Mouse (Mus musculus) stomach, embryonic 16.5 days (tissue): ENCODE results near the gene Cdnf. TPM values are rescaled to one million over a fixed set of nuclear protein-coding genes. Genes with fewer than 3 reads are reported as not detected.

ENCODE experiments used
- ATAC-seq: fragments of 200-750 bp; cut with Nextera tagmentation; 2 replicates; pipeline ENCODE4 v1.8.0; 2017; ENCODE audit warnings: moderate number of reproducible peaks, moderate TSS enrichment; ENCODE audit not compliant: insufficient read depth, low FRiP score
- H3K27ac ChIP-seq: fragments of 300-500 bp; sonication (generic); 2 replicates; pipeline ENCODE4 v1.5.1; 2014; ENCODE audit warnings: low read length
- H3K27me3 ChIP-seq: fragments of 300-500 bp; sonication (generic); 2 replicates; pipeline ENCODE4 v1.6.1; 2014; ENCODE audit warnings: low read length, control low read depth, mixed read lengths; ENCODE audit not compliant: control insufficient read depth, insufficient read depth
- H3K36me3 ChIP-seq: fragments of 300-500 bp; sonication (generic); 2 replicates; pipeline ENCODE4 v1.6.1; 2014; ENCODE audit warnings: low read length; ENCODE audit not compliant: control insufficient read depth, insufficient read depth
- H3K4me1 ChIP-seq: fragments of 300-500 bp; sonication (generic); 2 replicates; pipeline ENCODE4 v1.6.1; 2014; ENCODE audit warnings: low read length, control low read depth, mixed read lengths; ENCODE audit not compliant: control insufficient read depth, insufficient read depth
- H3K4me2 ChIP-seq: fragments of 300-500 bp; sonication (generic); 2 replicates; pipeline ENCODE4 v1.6.1; 2014; ENCODE audit warnings: low read depth, low read length, mixed read lengths
- H3K4me3 ChIP-seq: fragments of 300-500 bp; sonication (generic); replicated peaks from 2 replicates; pipeline ENCODE4 v1.5.1; 2014; ENCODE audit warnings: mild to moderate bottlenecking, low read length
- H3K9ac ChIP-seq: fragments of 300-500 bp; sonication (generic); 2 replicates; pipeline ENCODE4 v1.6.1; 2014; ENCODE audit warnings: low read length
- H3K9me3 ChIP-seq: fragments of 300-500 bp; sonication (generic); replicated peaks from 2 replicates; pipeline ENCODE4 v1.6.1; 2016; ENCODE audit warnings: low read length, control low read depth; ENCODE audit not compliant: control insufficient read depth
- WGBS: fragments of 180-500 bp; shearing (Covaris S2); extraction: QIAGEN DNeasy Blood & Tissue Kit; methylation state at CpG from one replicate; pipeline ENCODE4 v1.1.7; 2014; 5-methylcytosine and 5-hydroxymethylcytosine counted together
- polyA plus RNA-seq: library from polyadenylated mRNA; unstranded; fragments of >200 nt; fragmentation: Nextera tagmentation; extraction: Ambion mirVana; gene quantifications from 2 replicates; pipeline ENCODE4 v1.2.1, GENCODE M21; 2015

Cdnf gene
- polyA plus RNA-seq = 0.15 and 0.20 TPM in 2 replicates

- peak; percentile 100 for ATAC-seq
- H3K4me3 ChIP-seq = peak within 1 kb of the TSS; percentile 75
- WGBS = under 1% methylated on average over 60 of the region's 60 CpGs
- peak within 1 kb of the TSS; percentile 83 for H3K4me2 ChIP-seq
- peaks cover 10% of the 10 kb centered on the region for H3K4me1 ChIP-seq
- H3K27ac ChIP-seq = peak within 1 kb of the TSS; percentile 79
- no peaks in the 10 kb centered on the region for H3K9me3 ChIP-seq
- H3K9ac ChIP-seq = peak within 1 kb of the TSS; percentile 88
- peaks cover 6% of the 10 kb centered on the region; the same call in 1 of the 2 replicates for H3K36me3 ChIP-seq
- no peaks in the 10 kb centered on the region for H3K27me3 ChIP-seq
Observed at GRCm38 (mm10) chr2:3512552-3513454, at the start of gene Cdnf, which contains the start of the genes Gm45902 and Hspa14. TSS of gene Cdnf (plus strand) at chr2:3513030. TSS of gene Gm45902 (minus strand) at chr2:3512790. TSS of gene Hspa14 (minus strand) at chr2:3512814.

GRCm38 (mm10) chr2:3473891-3474290, 38.9 kb upstream of the Cdnf start:
- H3K4me2 ChIP-seq = peak overlapping the region; percentile 88
- H3K9ac ChIP-seq = peak overlapping the region; percentile 89
- H3K9me3 ChIP-seq = no peaks in the 10 kb centered on the region
- peaks cover 12% of the 10 kb centered on the region for H3K4me1 ChIP-seq
- peak overlapping the region; percentile 92 for H3K27ac ChIP-seq
- ATAC-seq = no peak
- peak overlapping the region; percentile 98 for H3K4me3 ChIP-seq
- no peaks in the 10 kb centered on the region for H3K27me3 ChIP-seq
- WGBS = under 1% methylated on average over 12 of the region's 12 CpGs
- no peaks in the 10 kb centered on the region for H3K36me3 ChIP-seq

- Histone ChIP-seq H3K4me2 (peak overlapping the region; percentile 88), H3K4me3 (peak overlapping the region; percentile 98), H3K4me1 (peaks cover 12% of the 10 kb centered on the region), H3K9ac (peak overlapping the region; percentile 89), H3K9me3 (no peaks in the 10 kb centered on the region), H3K36me3 (no peaks in the 10 kb centered on the region), H3K27ac (peak overlapping the region; percentile 92), H3K27me3 (no peaks in the 10 kb centered on the region)
- peak; percentile 52 for ATAC-seq
- WGBS = under 1% methylated on average over 46 of the region's 46 CpGs
Observed at GRCm38 (mm10) chr2:3474361-3474805, 38.4 kb upstream of the Cdnf start.

- Histone ChIP-seq H3K27me3 (no peaks in the 10 kb centered on the region), H3K4me2 (peak within 1 kb of the TSS; percentile 88), H3K9ac (peak within 1 kb of the TSS; percentile 89), H3K4me1 (peaks cover 12% of the 10 kb centered on the region), H3K4me3 (peak within 1 kb of the TSS; percentile 98), H3K9me3 (no peaks in the 10 kb centered on the region), H3K27ac (peak within 1 kb of the TSS; percentile 92), H3K36me3 (no peaks in the 10 kb centered on the region)
- ATAC-seq = peak; percentile 99
- WGBS = under 1% methylated on average over 42 of the region's 42 CpGs
Observed at GRCm38 (mm10) chr2:3474861-3475283, 38.0 kb upstream of the Cdnf start, which contains the start of gene Suv39h2. TSS of gene Suv39h2 (minus strand) at chr2:3475031.

GRCm38 (mm10) chr2:3475746-3476251, 37.0 kb upstream of the Cdnf start:
- 57% methylated on average over 3 of the region's 3 CpGs for WGBS
- Histone ChIP-seq H3K27me3 (no peaks in the 10 kb centered on the region), H3K4me2 (peak overlapping the region; percentile 77), H3K9me3 (no peaks in the 10 kb centered on the region), H3K27ac (no peak overlapping the region), H3K36me3 (no peaks in the 10 kb centered on the region), H3K4me1 (peaks cover 12% of the 10 kb centered on the region), H3K4me3 (peak overlapping the region; percentile 98; the same call in 1 of the 2 replicates), H3K9ac (no peak overlapping the region; the same call in 1 of the 2 replicates)
- ATAC-seq = no peak

- Histone ChIP-seq H3K9ac (no peak overlapping the region), H3K4me3 (no peak overlapping the region), H3K36me3 (no peaks in the 10 kb centered on the region), H3K9me3 (no peaks in the 10 kb centered on the region), H3K4me2 (no peak overlapping the region), H3K4me1 (peaks cover 3% of the 10 kb centered on the region; the same call in 1 of the 2 replicates), H3K27me3 (no peaks in the 10 kb centered on the region), H3K27ac (no peak overlapping the region)
- WGBS = 76% methylated on average over 3 of the region's 3 CpGs
- ATAC-seq = no peak
Observed at GRCm38 (mm10) chr2:3480239-3480638, 32.6 kb upstream of the Cdnf start.

GRCm38 (mm10) chr2:3489816-3490215, 23.0 kb upstream of the Cdnf start:
- ATAC-seq = no peak

GRCm38 (mm10) chr2:3493833-3494409, 18.9 kb upstream of the Cdnf start:
- ATAC-seq = no peak
- Histone ChIP-seq H3K9ac (no peak overlapping the region), H3K36me3 (peaks cover 33% of the 10 kb centered on the region), H3K4me2 (no peak overlapping the region), H3K27me3 (no peaks in the 10 kb centered on the region), H3K9me3 (no peaks in the 10 kb centered on the region), H3K4me1 (no peaks in the 10 kb centered on the region), H3K27ac (no peak overlapping the region), H3K4me3 (no peak overlapping the region)
- 82% methylated on average over 3 of the region's 3 CpGs for WGBS

More at GRCm38 (mm10) chr2:3489816-3490215, 23.0 kb upstream of the Cdnf start:
- Histone ChIP-seq H3K9ac (no peak overlapping the region), H3K9me3 (no peaks in the 10 kb centered on the region), H3K4me2 (no peak overlapping the region), H3K27me3 (no peaks in the 10 kb centered on the region), H3K27ac (no peak overlapping the region), H3K4me1 (no peaks in the 10 kb centered on the region), H3K36me3 (peaks cover 26% of the 10 kb centered on the region), H3K4me3 (no peak overlapping the region)
- WGBS = 84% methylated on average over 3 of the region's 3 CpGs
